Mouse (Mus musculus): Measurements from ENCODE around the gene Syt8.

The Syt8 gene

DNA sequence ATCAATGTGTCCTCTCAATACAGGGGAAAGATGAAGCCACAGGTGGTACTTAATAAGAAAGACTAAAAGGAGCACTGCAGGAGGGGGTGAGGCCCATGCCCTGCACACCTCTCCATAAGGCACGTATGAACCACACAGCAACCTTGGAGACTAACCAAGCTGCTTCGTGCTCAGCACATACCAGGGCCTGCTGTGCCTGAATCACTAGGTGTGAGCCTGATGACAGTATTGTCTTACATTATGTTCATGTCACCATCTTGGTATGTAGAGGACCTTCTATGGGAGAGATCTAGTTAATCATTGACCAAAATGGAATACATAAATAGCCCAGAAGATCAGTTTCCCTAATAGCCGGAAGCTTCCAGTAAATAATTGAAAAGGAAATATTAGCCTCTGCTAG lies 25.0 kb upstream of the Syt8 start:
- no peak for DNase-seq

DNA sequence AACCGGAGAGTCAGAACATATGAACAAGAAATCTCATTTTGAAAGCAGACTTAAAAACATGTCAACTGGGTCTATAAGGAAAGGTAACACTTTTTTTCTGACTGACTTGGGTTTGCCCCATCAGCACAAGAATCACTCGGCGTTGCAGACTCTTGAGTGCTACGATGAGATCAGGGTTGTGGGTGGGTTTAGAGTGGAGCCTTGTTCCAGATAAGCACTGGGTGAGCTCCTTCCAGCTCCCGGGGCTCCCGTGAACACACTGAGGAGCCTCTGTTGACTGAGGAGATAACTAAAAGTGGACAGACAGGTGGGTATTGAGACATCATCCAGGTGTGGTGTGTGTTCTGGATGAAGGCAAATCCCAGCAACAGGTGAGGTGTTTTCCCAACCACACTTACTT lies 21.4 kb upstream of the Syt8 start:
- DNase-seq = no peak

DNA sequence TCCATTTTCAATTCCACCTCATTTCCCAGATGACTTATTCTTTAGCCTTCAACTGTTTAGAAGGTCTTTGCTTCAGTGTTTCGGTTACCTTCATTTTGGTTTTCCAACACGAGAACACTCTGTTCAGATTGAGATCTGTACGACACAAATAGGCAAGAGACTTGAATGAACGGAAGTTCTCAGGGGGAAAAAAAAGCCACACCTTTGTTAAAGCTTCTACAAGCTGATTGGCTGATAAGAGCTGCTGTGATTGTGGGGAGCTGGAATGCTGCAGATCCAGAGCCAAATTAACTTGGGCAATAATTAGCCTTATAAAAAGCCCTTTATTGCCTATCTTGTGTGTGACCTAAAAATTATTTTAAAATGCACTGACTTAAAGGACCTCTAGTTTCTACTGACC lies 19.3 kb upstream of the Syt8 start:
- DNase-seq = no peak

DNA sequence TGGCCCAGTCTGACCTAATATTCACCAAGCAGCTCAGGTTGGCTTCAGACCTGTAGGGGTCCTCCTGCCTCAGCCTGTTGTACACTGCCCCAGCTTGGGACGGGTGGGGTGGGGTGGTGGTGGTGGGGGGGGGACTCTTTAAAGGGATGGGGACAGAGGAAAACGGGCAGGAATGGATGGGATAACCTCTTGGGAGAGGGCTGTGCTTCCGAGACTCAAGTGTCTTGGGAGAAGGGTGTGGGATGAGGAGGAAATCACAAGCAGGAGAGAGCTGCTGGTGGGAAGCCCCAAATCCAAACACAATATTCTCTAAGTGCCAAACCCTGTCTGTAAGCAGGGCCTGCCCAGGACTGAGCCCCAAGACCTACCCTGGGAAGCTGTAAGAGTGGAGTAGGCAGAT lies 18.4 kb upstream of the Syt8 start:
- no peak for DNase-seq

DNA sequence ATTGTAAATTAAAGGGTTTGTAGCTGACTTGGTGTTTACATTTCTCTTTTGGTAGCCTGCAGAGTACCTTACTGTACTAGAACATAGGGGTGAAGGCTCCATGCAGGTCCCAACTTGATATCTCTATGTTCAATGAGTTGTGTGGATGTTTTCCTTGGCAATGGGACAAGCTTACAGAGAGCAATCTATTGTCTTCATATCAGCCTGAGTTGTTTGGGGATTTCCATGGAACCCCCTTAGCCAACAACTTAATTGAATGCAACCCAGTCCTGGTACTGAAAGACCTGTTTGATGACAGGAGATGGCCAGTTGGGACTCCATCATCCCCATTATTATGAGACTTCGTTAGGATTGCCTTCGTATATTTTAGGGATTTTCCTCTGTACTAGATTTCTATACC lies 16.6 kb upstream of the Syt8 start:
- DNase-seq = no peak

DNA sequence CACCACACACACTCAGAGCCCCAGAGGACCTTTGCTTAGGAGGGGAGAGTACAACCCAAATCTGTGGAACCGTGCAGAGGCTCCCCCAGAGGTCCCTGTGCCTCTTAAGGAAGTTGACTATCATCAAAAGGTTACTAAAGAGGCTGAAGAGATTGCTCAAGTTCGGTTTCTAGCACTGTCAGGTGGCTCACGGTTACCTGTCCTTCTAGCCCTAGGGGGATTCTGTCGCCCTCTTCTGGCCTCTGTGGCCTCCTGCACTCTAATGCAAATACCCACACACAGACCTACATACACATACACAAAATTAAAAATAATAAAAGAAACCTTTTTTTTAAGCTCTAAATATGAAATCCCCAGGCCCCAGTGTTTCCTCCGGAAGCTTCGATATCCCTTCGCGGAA lies 16.0 kb upstream of the Syt8 start:
- no peak for DNase-seq

DNA sequence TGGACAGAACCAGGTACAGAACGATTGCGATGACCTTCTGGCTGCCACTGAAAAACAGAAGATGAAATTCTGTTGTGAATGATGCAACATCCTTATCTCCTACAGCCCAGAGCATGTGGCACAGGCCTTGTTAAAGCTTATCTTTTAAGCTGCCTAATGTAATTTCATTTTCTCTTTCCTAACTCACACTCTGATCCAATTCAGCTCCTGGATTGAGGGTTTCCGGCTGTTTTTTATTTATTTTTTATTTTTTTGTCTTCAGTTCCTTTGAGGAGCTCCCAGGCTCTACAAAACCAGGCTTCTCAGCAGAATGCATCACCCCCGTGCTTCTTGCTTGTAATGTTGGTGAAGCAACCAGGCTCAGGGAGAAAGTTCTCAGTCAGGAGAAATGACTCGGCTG lies 14.8 kb upstream of the Syt8 start:
- no peak for DNase-seq

DNA sequence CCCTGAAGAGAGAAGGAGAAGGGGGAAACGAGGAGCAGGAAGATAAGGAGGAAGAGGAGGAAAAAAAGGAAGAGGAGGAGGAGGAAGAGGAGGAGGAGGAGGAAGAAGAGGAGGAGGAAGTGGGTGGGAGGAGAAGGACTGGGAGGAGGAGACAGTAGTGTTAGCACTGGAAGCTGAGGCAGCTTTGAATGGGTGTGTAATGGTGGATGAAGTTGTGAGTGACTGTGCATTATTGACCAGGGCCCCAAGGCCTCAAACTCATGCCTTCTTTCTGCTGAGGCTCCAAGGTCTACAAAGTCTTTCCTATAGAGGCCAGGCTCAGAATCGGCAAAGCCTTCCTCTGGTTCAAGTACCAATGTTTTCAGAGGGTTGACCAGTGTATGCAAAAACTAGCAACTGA lies 12.8 kb upstream of the Syt8 start:
- no peak for DNase-seq

DNA sequence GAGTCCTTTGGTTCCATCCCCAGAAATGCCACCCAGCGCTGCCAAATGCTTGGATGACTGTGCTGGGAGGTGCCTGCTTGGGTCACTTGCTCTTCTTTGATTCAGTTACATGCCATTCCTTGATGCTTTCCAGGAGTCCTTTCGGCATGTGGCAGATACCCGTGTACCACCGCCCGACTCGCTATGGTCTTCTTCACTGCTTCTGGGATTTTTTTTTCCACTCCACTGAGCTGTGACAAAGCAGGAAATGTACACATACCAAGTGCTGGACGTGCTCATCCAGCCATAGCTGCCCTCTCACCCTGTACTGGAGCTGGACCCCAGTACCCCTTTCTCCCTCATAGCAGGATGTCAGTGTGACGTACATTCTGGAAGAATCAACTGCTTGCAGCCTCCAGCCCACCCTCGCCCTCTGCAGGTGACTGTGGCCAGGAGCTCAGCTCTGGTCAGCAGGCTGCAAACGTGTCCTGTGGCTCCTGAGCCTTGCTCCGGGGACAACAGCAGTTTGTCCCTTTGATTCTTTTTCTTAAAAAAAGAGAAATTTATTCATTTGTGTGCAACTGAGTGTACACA lies 8.9 kb upstream of the Syt8 start:
- DNase-seq = peak; percentile 37 to 43

DNA sequence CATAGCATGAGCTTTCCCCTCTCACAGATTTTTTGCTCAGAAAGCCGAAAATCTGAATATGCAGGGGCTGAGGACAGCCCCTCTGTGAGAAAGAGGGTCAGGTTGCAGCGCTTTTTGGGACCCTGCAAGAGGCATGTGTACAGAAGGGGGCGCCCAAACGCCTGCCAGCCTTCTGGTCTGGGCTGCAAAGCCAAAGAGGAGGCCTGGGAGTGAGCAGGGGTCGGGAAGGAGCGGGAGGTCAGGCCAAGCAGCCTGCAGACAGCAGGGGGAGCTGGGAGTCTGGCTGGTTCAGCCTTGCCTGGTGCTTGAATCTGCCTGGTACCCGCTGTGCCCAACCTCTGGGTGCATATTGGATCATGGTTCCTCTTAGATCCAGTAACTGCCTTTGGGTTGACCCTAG lies 6.4 kb upstream of the Syt8 start:
- peak; percentile 54 to 63 for DNase-seq

DNA sequence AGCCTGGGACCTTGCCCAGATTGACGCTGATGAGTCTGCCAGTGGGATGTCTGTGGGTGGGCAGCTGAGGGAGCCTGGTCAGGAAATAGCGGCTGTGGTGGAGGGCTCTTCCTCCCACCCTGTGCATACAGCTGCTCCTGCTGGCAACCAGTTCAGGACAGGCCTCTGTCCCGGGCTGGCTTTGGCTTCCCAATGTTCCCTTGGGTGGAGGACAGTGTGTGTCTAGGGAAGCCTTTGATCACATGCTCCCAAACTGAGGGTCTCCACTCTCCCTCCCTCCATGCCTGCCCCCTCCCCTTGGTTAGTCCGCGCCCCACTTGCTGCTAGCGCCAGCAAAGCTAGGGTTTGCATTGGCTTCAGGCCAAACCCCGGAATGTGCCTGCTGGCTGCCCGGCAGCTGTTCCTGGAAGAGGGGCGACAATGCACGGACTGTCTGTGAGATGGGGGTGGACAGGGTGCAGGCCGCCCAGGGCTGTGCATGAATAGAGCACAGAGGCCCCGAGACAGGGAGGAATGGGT lies 4.4 kb upstream of the Syt8 start:
- no peak for DNase-seq

DNA sequence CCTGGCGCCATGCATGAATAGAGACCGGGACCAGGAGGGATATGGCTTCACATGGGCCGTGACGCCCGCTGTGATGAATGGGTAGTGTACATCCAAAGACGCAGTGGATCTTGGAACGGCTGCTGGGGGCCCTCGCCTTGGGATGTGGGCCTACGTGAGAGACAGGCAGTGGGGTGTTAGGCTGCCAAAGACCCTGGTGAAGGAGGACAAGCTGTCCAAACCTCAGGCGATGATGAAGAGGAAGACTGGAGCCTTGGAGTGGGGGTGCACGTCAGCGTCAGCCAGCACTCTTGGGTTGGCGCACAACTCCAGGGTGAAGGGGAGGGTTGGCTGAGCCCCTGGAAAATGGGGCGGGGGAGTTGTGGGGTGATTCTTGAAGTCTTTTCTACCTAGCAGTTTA lies 3.5 kb upstream of the Syt8 start:
- no peak for DNase-seq

DNA sequence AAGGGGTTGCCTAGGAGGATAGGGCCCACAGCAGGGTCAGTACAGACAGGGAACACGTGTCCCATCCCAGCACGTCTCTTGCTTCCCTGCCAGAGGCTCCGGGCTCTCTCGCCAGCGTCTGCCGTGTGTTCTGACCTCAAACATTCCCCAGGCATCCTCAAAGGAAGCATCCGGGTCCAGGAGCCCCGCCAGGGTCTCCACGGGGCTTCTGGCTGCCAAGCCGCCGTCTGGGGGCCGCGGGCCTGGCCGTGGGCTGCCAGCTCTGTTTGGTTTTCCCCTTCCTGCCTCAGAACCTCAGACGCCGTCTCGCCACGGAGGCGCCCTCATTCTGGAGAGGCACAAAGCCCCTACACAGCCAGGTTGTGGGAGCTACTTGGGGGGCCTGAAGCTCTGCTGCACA lies 1.0 kb upstream of the Syt8 start:
- DNase-seq = peak in 1 of 2 experiments; percentile 39

DNA sequence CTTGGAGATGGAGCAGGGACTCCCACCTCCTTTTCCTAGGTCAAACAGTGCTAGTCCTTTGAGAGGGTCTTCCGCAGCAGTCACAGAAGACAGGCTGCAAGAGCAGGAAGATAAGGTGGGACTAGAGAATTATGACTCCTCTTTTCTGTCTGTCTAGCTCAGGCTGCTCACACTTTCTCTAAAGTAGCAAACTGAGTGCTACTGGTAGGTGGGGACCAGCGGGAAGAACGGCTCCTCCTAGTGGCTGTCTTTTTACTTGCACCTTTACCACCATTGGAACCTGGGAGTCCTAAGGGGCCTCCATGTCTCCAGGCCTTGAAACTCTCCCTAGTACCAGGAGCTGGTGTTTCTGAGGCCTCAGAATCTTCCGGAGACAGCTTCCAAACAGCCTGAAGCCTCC lies 874 bp downstream of the Syt8 start:
- peak; percentile 56 to 62 for DNase-seq

DNA sequence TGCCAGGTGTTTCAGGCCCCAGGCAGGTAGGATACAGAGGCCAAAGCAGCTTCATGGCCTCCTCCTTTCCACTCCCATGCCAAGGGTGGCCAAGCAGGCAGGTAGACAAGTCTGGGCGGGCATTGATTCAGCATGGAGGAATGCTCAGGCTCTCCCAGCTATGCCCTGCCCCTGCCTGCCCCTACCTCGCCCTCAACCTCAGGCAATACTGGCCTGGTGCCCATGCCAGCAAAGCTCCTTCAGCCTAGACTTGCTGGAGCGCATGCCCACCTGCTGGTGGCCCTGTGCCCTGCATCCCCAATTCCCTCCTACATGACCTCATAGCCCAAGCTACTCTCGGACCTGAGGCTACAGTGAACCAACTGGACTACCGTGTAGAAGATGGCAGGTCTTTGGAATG lies 2.7 kb downstream of the Syt8 start:
- peak in 1 of 2 experiments; percentile 47 for DNase-seq

DNA sequence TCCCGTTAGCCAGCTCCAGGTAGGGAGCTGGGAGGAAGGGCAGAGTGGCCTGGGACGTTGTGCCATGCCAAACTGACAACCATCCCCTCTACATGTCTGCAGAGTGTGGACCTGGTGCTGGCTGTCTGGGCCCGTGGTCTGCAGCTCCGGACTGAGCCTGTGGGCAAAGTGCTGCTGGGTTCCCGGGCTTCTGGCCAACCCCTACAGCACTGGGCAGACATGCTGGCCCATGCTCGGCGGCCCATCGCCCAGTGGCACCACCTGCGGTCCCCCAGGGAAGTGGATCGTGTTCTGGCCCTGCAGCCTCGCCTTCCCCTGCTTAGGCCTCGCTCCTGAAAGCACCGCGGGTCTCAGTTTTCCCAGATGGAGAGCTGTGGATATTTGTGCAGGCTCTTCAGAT lies 5.3 kb downstream of the Syt8 start:
- DNase-seq = peak in 1 of 2 experiments; percentile 32

DNA sequence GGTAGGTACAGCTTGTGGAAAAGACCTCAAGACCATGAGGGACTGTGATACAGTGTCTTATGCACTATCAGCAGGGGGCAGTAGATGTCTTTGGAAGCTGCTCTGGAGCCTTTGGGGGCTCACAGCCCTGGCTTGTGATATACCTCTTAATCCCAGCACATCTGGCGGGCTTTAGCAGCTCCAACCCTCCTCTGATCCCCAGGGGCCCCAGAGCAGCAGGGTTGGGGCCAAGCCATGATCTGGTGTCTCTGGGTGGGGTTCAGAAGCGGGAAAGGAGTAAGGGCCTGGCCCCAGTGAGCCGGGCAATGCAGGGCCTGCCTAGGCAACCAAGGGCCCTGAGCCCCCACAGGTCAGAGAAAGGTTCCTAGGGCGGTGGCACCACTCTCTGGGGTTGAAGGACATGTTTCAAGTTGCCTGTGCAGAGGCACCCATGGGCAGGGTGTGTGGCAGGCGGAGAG lies 6.0 kb downstream of the Syt8 start:
- DNase-seq = peak; percentile 60 to 67

DNA sequence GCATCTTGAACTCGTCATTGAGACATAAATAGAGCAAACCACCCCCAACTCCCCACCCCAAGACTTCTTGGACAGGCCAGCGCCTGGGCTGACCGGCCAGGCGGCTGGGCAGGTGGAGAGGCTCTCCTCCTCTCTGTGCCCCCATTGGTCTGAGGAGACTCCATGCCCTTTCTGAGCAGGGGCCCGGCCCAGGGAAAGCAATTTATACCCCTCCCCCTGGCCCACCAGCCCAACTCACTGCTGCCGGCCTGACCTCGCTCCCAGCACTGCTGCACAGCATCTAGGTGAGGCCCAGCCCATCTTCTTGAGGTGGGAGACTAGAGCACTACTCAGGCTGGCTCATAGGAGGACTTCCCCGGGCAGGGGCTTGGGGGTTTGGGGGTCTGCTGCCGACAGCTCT lies 6.9 kb downstream of the Syt8 start, which contains the start of gene Tnni2:
Gene Tnni2, plus strand, starts transcription at position 224 of the 400 bp plus-strand sequence.
- DNase-seq = no peak

DNA sequence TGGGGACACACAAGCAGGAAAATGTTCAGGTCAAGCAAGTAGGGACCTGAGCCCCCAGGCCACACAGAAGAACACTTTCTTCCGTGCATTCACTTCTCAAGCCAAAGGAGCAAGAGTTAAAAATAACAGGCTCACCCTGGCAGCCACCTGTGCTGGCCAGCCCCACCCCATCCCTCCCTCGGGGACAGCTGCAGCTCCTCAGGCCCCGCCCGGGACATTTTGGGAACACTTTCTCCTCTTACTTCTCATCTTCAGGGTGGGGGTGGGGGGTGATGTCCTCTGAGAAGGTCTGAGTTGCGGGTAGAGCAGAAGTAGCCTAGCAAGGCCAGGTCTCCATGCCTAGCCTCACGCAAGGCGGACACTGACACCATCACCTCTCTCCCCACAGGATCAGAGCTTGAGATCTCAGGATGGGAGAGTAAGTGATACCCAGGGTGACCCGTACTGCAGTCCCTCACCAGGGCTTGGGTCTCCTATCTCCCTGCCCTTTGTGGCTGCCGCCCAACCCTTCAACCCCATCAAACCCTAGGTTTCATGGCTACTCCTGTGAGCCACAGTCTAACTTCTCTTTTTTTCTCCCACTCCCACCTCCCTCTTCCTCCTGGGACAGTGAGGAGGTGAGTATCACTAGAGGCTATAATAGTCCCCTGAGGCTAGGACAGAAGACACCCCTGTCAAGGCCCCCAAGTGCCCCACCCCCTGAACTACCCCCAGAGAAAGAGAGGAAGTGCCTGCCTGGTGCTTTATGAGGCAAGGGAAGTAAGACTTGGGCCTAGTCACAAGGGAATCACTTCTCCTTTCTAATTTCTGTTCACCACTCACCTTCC lies 7.6 kb downstream of the Syt8 start:
- DNase-seq = no peak

DNA sequence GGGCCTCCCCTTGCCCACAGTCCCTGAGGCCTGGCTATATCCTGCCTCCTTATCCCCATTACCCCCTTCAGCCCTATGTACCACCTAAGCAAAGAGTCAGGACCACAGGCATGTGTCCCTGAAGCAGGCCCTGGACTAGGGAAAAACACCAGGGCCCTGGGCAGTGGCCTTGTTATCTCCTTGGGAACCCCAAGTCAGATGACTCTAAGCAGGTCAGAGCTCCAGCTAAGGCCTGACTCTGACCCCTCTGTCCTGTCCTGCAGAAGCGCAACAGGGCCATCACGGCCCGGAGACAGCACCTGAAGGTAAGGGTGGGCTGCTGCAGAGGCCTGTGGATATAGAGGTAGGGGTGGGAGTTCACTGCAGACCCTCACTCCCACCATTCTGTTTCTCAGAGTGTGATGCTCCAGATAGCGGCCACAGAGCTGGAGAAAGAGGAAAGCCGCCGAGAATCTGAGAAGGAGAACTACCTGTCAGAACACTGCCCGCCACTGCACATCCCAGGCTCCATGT lies 8.3 kb downstream of the Syt8 start:
- DNase-seq = no peak

DNA sequence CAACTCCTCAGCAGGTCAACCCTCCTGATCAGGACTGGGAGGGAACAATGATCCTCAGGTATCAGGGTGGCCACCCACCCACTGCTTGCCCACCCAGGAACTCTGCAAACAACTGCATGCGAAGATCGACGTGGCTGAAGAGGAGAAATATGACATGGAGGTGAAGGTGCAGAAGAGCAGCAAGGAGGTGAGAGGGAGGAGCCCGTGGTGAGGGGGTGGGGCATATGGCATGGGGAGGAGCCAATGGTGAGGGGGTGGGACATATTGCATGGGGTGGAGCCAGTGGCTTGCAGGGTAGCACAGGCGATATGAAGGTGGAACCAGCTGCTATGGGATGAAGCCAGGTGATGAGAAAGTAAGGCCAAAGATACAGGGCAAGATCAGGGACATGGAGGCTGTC lies 8.8 kb downstream of the Syt8 start:
- no peak for DNase-seq

DNA sequence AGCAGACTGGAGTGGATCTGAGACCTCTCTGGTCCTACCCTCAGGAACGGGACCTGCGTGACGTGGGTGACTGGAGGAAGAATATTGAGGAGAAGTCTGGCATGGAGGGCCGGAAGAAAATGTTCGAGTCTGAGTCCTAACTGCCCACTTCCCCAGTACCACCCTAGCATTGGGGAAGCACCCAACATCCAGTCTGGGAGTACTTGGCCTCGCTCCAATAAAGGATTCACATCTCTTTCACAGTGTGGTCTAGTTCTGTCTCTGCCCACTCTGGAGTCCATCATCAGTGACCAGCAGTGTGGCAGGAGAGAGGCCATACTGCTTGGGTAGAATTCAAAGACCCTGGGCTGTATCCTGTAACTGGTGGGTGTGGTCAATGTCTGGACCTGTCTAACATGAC lies 9.5 kb downstream of the Syt8 start:
- DNase-seq = no peak

DNA sequence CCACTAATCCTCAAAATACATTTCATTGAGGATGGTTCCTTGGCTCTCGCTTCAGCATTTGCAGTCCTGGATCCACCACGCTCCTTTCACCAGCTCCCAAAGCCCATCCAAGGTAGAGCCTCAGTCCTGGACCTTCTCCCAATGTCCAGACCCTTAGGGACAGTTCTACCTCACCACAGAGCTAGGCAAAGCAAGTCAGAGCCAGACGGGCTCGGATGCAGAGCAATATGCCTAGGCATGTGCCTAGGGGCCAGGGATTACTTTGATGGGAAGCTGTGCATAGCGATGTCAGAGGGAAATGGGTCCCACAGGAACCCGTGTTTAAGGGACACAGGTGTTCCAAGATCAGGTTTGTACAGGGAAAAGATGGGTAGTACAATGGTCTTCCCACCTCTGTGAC lies 10.7 kb downstream of the Syt8 start:
- DNase-seq = no peak

DNA sequence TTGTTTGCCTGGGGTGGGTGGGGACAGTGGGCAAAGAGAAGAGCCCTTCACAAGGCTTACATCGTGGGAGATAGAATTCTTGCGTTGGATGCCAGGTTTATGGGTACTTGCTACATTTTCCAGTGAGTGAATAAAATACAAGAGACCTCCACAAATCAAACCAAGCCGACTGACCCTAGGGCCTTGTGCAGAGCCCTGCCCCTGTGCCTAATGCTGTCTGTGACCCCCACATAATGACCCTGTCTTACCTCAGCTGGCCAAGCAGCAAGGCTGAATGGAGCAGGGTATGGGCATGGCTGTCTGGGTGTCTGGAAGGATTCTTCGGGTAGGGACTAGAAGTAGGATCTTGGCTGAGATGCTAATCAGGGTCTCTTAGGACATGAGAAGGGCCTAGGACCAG lies 11.6 kb downstream of the Syt8 start:
- no peak for DNase-seq
